16 mouse cellular contexts compared by ENCODE assay signal in genomic region chr11:76699626-76700025, GRCm38 (mm10). TPM values are rescaled to one million over a fixed set of nuclear protein-coding genes. Genes with fewer than 3 reads are reported as not detected.
DNase-seq lines count a peak whose midpoint lies in the region; ATAC-seq and TF ChIP-seq lines count a peak whose summit lies in the region.
"Had no signal": no experiment of that assay in that cellular context is flagged by ENCODE, and none has a peak within 500 bp of the region (broad histone marks: within the 10 kb centered on the region; RNA-seq: fewer than 3 reads in every experiment).

No protein-coding gene starts in this region.

- no peaks in the 10 kb centered on the region for H3K36me3 ChIP-seq in heart, embryonic 12.5 days
- no peaks in the 10 kb centered on the region for H3K36me3 ChIP-seq in midbrain, embryonic 15.5 days (replicated peaks)
- H3K36me3 ChIP-seq in midbrain, embryonic 10.5 days = no peaks in the 10 kb centered on the region
- H3K36me3 ChIP-seq in intestine, postnatal 0 days (ENCODE audit: control insufficient read depth, insufficient read depth) = no peaks in the 10 kb centered on the region
- H3K36me3 ChIP-seq in stomach, embryonic 15.5 days = no peaks in the 10 kb centered on the region
- H3K36me3 ChIP-seq: midbrain, embryonic 12.5 days had no signal

- H3K9ac ChIP-seq in heart, embryonic 12.5 days = 0 out of 2 replicates have a peak overlapping the region, but pooled peaks have one; percentile 21
- H3K9ac ChIP-seq in midbrain, embryonic 15.5 days = no peak overlapping the region
- H3K9ac ChIP-seq in intestine, postnatal 0 days (ENCODE audit: low read depth, low read length) = no peak overlapping the region
- no peak overlapping the region for H3K9ac ChIP-seq in stomach, embryonic 15.5 days
- H3K9ac ChIP-seq: midbrain, embryonic 12.5 days had no signal

- DNase-seq in heart, adult 8-10 months (ENCODE audit: low spot score) = no peak
- DNase-seq in midbrain, embryonic 10.5 days (ENCODE audit: low spot score) = no peak
- no peak for DNase-seq in thymus, postnatal 14 days
- DNase-seq: adrenal gland, postnatal 25 days; cerebellum, adult 11-12 months; gastrocnemius, postnatal 36 days; kidney, adult 9 months had no signal

- peak overlapping the region; percentile 19; the same call in 1 of the 2 replicates for H3K4me3 ChIP-seq in heart, embryonic 12.5 days
- no peak overlapping the region for H3K4me3 ChIP-seq in midbrain, embryonic 15.5 days
- no peak overlapping the region for H3K4me3 ChIP-seq in midbrain, embryonic 10.5 days
- no peak overlapping the region; the same call in 1 of the 2 replicates for H3K4me3 ChIP-seq in intestine, postnatal 0 days (ENCODE audit: low read depth, low read length)
- H3K4me3 ChIP-seq in stomach, embryonic 15.5 days (replicated peaks) = 0 out of 2 replicates have a peak overlapping the region, but pooled peaks have one; percentile 9
- H3K4me3 ChIP-seq: midbrain, embryonic 12.5 days had no signal

- 0 out of 2 replicates have a peak, but pooled peaks cover 11% of the 10 kb centered on the region for H3K4me1 ChIP-seq in heart, embryonic 12.5 days (replicated peaks)
- H3K4me1 ChIP-seq in midbrain, embryonic 15.5 days = no peaks in the 10 kb centered on the region
- H3K4me1 ChIP-seq in midbrain, embryonic 10.5 days = no peaks in the 10 kb centered on the region
- no peaks in the 10 kb centered on the region for H3K4me1 ChIP-seq in intestine, postnatal 0 days (replicated peaks; ENCODE audit: control insufficient read depth, insufficient read depth, low read length)
- H3K4me1 ChIP-seq in stomach, embryonic 15.5 days = no peaks in the 10 kb centered on the region
- H3K4me1 ChIP-seq: midbrain, embryonic 12.5 days had no signal

- WGBS in heart, embryonic 12.5 days = 42% methylated on average over 8 of the region's 9 CpGs
- WGBS in midbrain, embryonic 15.5 days = 68% methylated on average over 8 of the region's 9 CpGs
- 72% methylated on average over 8 of the region's 9 CpGs for WGBS in midbrain, embryonic 10.5 days
- 44% methylated on average over 7 of the region's 9 CpGs for WGBS in intestine, postnatal 0 days
- 48% methylated on average over 9 of the region's 9 CpGs for WGBS in stomach, embryonic 15.5 days

- H3K4me2 ChIP-seq in heart, embryonic 12.5 days = peak overlapping the region; percentile 58
- H3K4me2 ChIP-seq in midbrain, embryonic 15.5 days = peak overlapping the region; percentile 24; the same call in 1 of the 2 replicates
- H3K4me2 ChIP-seq in intestine, postnatal 0 days (replicated peaks; ENCODE audit: low read depth) = peak overlapping the region; percentile 49
- peak overlapping the region; percentile 39 for H3K4me2 ChIP-seq in stomach, embryonic 15.5 days
- H3K4me2 ChIP-seq: midbrain, embryonic 12.5 days had no signal

- no peaks in the 10 kb centered on the region for H3K9me3 ChIP-seq in heart, embryonic 12.5 days (replicated peaks)
- H3K9me3 ChIP-seq in midbrain, embryonic 15.5 days = no peaks in the 10 kb centered on the region
- no peaks in the 10 kb centered on the region for H3K9me3 ChIP-seq in midbrain, embryonic 10.5 days (replicated peaks)
- no peaks in the 10 kb centered on the region for H3K9me3 ChIP-seq in intestine, postnatal 0 days (ENCODE audit: control insufficient read depth)
- no peaks in the 10 kb centered on the region for H3K9me3 ChIP-seq in stomach, embryonic 15.5 days
- H3K9me3 ChIP-seq: midbrain, embryonic 12.5 days had no signal

- no peak overlapping the region for H3K27ac ChIP-seq in heart, embryonic 12.5 days (ENCODE audit: poor library complexity, severe bottlenecking)
- no peak overlapping the region for H3K27ac ChIP-seq in midbrain, embryonic 15.5 days
- H3K27ac ChIP-seq in midbrain, embryonic 10.5 days (replicated peaks) = no peak overlapping the region
- no peak overlapping the region for H3K27ac ChIP-seq in intestine, postnatal 0 days (ENCODE audit: low read depth, low read length)
- H3K27ac ChIP-seq in stomach, embryonic 15.5 days = no peak overlapping the region
- H3K27ac ChIP-seq: midbrain, embryonic 12.5 days had no signal

- no peak for TF ChIP-seq CTCF in intestine, postnatal 0 days (IDR thresholded peaks at IDR 0.05; ENCODE audit: low read depth)

- peaks cover 3% of the 10 kb centered on the region; the same call in 1 of the 2 replicates for H3K27me3 ChIP-seq in heart, embryonic 12.5 days (replicated peaks)
- H3K27me3 ChIP-seq in midbrain, embryonic 15.5 days (replicated peaks) = no peaks in the 10 kb centered on the region
- 0 out of 2 replicates have a peak, but pooled peaks cover 5% of the 10 kb centered on the region for H3K27me3 ChIP-seq in midbrain, embryonic 10.5 days (ENCODE audit: low read depth, poor library complexity, severe bottlenecking)
- H3K27me3 ChIP-seq in intestine, postnatal 0 days (replicated peaks; ENCODE audit: control insufficient read depth, insufficient read depth, low read length) = no peaks in the 10 kb centered on the region
- H3K27me3 ChIP-seq in stomach, embryonic 15.5 days (replicated peaks) = no peaks in the 10 kb centered on the region
- H3K27me3 ChIP-seq: midbrain, embryonic 12.5 days had no signal

- ATAC-seq in heart, embryonic 12.5 days (ENCODE audit: insufficient number of reproducible peaks, low FRiP score) = peak; percentile 47; the same call in 1 of the 2 replicates
- no peak for ATAC-seq in midbrain, embryonic 15.5 days (replicated peaks)
- no peak for ATAC-seq in intestine, postnatal 0 days
- ATAC-seq in stomach, embryonic 15.5 days (ENCODE audit: insufficient read depth, low FRiP score, low read depth) = no peak
- no peak for ATAC-seq in erythroblast, adult 5-6 weeks (replicated peaks; ENCODE audit: low FRiP score, poor library complexity, severe bottlenecking)
- ATAC-seq: forebrain, embryonic 14.5 days had no signal

RNA-seq across cellular contexts. Expression of gene Trarg1, which starts 20.0 kb away (rescaled TPM):
- 0.05 TPM in 1 of 2 replicates, not detected in the other for polyA plus RNA-seq in heart, embryonic 12.5 days (2016; fragmentation: Nextera tagmentation; extraction: Ambion mirVana)
- 1 to 10 TPM; 2.6 to 3.6 (median 3.1) TPM for total RNA-seq in heart, adult 8-10 months (2022)
- polyA plus RNA-seq in midbrain, embryonic 15.5 days (2015; fragmentation: Nextera tagmentation; extraction: Ambion mirVana) = 0.10 and 0.13 TPM in 2 replicates
- 0.05 TPM in 1 of 2 replicates, not detected in the other for polyA plus RNA-seq in midbrain, embryonic 10.5 days (2016; fragmentation: Nextera tagmentation; extraction: Ambion mirVana)
- 0.85 and 0.96 TPM in 2 replicates for polyA plus RNA-seq in intestine, postnatal 0 days (2015; fragmentation: Nextera tagmentation; extraction: Ambion mirVana)
- polyA plus RNA-seq in stomach, embryonic 15.5 days (2015; fragmentation: Nextera tagmentation; extraction: Ambion mirVana) = 0.61 and 0.89 TPM in 2 replicates
- total RNA-seq in erythroblast, adult 5-6 weeks (2015; ENCODE audit: low replicate concordance) = not detected in 2 replicates
- total RNA-seq in erythroblast, adult 5-6 weeks (2017; ENCODE audit: low replicate concordance) = not detected in 2 replicates
- total RNA-seq: neutrophil, adult 5-6 weeks had no signal
- polyA plus RNA-seq: liver, embryonic 16.5 days; midbrain, embryonic 12.5 days had no signal

RNA-seq across cellular contexts. Expression of gene Bhlha9, which starts 27.4 kb away (rescaled TPM):
- 0.19 TPM in 1 of 2 replicates, not detected in the other for polyA plus RNA-seq in heart, embryonic 12.5 days (2016; fragmentation: Nextera tagmentation; extraction: Ambion mirVana)
- total RNA-seq in heart, adult 8-10 months (2022) = not detected
- 0.92 and 1.1 TPM in 2 replicates for polyA plus RNA-seq in midbrain, embryonic 15.5 days (2015; fragmentation: Nextera tagmentation; extraction: Ambion mirVana)
- polyA plus RNA-seq in midbrain, embryonic 10.5 days (2016; fragmentation: Nextera tagmentation; extraction: Ambion mirVana) = 0.12 TPM in 1 of 2 replicates, not detected in the other
- not detected in 2 replicates for polyA plus RNA-seq in intestine, postnatal 0 days (2015; fragmentation: Nextera tagmentation; extraction: Ambion mirVana)
- 0.28 and 0.32 TPM in 2 replicates for polyA plus RNA-seq in stomach, embryonic 15.5 days (2015; fragmentation: Nextera tagmentation; extraction: Ambion mirVana)
- not detected in 2 replicates for total RNA-seq in erythroblast, adult 5-6 weeks (2015; ENCODE audit: low replicate concordance)
- not detected in 2 replicates for total RNA-seq in erythroblast, adult 5-6 weeks (2017; ENCODE audit: low replicate concordance)
- total RNA-seq: adrenal gland, postnatal 25 days; gastrocnemius, postnatal 36 days; neutrophil, adult 5-6 weeks had no signal
- polyA plus RNA-seq: liver, embryonic 16.5 days; midbrain, embryonic 12.5 days had no signal

Comparison
In these comparisons a context has a peak if more than half of its experiments do, and no peak if none do; other contexts are left out.
1. H3K4me3 ChIP-seq: peak in heart, embryonic 12.5 days (single experiment) and stomach, embryonic 15.5 days (single experiment); none in midbrain, embryonic 15.5 days (single experiment), midbrain, embryonic 10.5 days (single experiment) and intestine, postnatal 0 days (single experiment).
2. Peak in every context shown above with its lines, with median percentiles within 50 percentile points of each other: H3K4me2 ChIP-seq.